Mouse (Mus musculus): ENCODE results near the gene Arhgap4.

DNA sequence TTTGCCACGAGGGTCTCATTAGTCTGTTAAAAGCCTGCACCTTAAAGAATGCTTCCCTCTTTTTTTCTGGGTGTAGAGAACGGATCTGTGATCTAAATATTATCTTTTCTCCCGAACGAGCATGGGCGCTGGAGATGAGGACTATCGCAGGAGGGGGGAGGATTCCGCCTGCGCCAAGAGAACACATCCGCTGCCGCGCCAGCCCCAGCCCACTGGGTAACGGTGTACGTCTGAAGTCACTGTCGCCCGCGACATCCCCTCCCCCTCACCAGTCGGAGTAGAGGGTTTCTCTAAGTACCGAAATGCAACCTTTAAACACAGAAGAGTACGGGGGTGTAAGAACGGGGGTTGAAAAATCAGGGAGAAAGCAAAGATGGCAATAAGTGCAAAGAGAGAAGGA lies 43.6 kb upstream of the Arhgap4 start:
- TF ChIP-seq POLR2A (IDR thresholded peaks at IDR 0.05; ENCODE audit: extremely low read depth, insufficient read depth, low read length) = no peak
- TF ChIP-seq CTCF (IDR thresholded peaks at IDR 0.05; ENCODE audit: low read depth, low read length) = no peak
